Mouse (Mus musculus) adrenal gland, postnatal 14 days (tissue): Measurements from ENCODE around the gene Ndufa4l2. TPM values are rescaled to one million over a fixed set of nuclear protein-coding genes. Genes with fewer than 3 reads are reported as not detected.

Source experiments
- total RNA-seq: library from RNA; stranded (reverse); gene quantifications from 2 replicates; pipeline ENCODE4 v1.2.3, GENCODE M21; 2021

Gene Ndufa4l2
- total RNA-seq, 1 experiment from 2014 or later, result 55.7 TPM

Other genes starting within 250 kb of the Ndufa4l2 start
- 142 and 153 TPM in 2 replicates for gene Dctn2, start 248.6 kb upstream of the Ndufa4l2 start, total RNA-seq
- gene Mbd6, start 225.9 kb upstream of the Ndufa4l2 start, total RNA-seq, result 47.9 and 54.0 TPM in 2 replicates
- 81.9 and 98.4 TPM in 2 replicates for gene Mars, start 203.2 kb upstream of the Ndufa4l2 start, total RNA-seq
- gene Arhgap9, start 193.0 kb upstream of the Ndufa4l2 start, total RNA-seq, result 2.1 and 15.2 TPM in 2 replicates
- 3.9 and 4.7 TPM in 2 replicates for gene Gli1, start 173.0 kb upstream of the Ndufa4l2 start, total RNA-seq
- 0.82 TPM in 1 of 2 replicates, not detected in the other for gene Inhbe, start 160.6 kb upstream of the Ndufa4l2 start, total RNA-seq
- 0.79 and 14.4 TPM in 2 replicates for gene Inhbc, start 144.5 kb upstream of the Ndufa4l2 start, total RNA-seq
- 113 TPM in 2 replicates for gene R3hdm2, start 134.6 kb upstream of the Ndufa4l2 start, total RNA-seq
- 1.7 and 2.7 TPM in 2 replicates for gene Stac3, start 13.3 kb upstream of the Ndufa4l2 start, total RNA-seq
- gene Shmt2, start 7.5 kb downstream of the Ndufa4l2 start, total RNA-seq, result 50.9 and 57.3 TPM in 2 replicates
- gene Nxph4, start 19.6 kb downstream of the Ndufa4l2 start, total RNA-seq, result 7.4 and 8.0 TPM in 2 replicates
- gene Lrp1, start 106.2 kb downstream of the Ndufa4l2 start, total RNA-seq, result 138 and 201 TPM in 2 replicates
- 75.0 and 89.4 TPM in 2 replicates for gene Stat6, start 128.0 kb downstream of the Ndufa4l2 start, total RNA-seq
- gene Nemp1, start 151.9 kb downstream of the Ndufa4l2 start, total RNA-seq, result 9.2 and 9.4 TPM in 2 replicates
- gene Nab2, start 153.6 kb downstream of the Ndufa4l2 start, total RNA-seq, result 23.7 and 24.6 TPM in 2 replicates
- 1.5 and 1.9 TPM in 2 replicates for gene Myo1a, start 190.2 kb downstream of the Ndufa4l2 start, total RNA-seq
- not detected in 2 replicates for gene Tac2, start 209.5 kb downstream of the Ndufa4l2 start, total RNA-seq
- 11.6 and 12.2 TPM in 2 replicates for gene Zbtb39, start 224.6 kb downstream of the Ndufa4l2 start, total RNA-seq
- 12.0 and 14.2 TPM in 2 replicates for gene Gpr182, start 236.8 kb downstream of the Ndufa4l2 start, total RNA-seq
- 0.94 and 1.9 TPM in 2 replicates for gene Rdh1, start 244.8 kb downstream of the Ndufa4l2 start, total RNA-seq
- gene Rdh16f1, start 244.8 kb downstream of the Ndufa4l2 start, total RNA-seq, result 1.4 and 2.6 TPM in 2 replicates